8 mouse cellular contexts compared by ENCODE assay signal in genomic region chr11:34149370-34149976, GRCm38 (mm10). TPM values are rescaled to one million over a fixed set of nuclear protein-coding genes. Genes with fewer than 3 reads are reported as not detected.
A peak's percentile ranks its signal among the peaks of the same experiment; 100 is the strongest.
DNase-seq lines count a peak whose midpoint lies in the region; TF ChIP-seq lines count a peak whose summit lies in the region.

No protein-coding gene starts in this region.

- H3K27ac ChIP-seq in embryonic fibroblast, embryonic 13.5 days (ENCODE audit: insufficient read depth, low read length): no peak overlapping the region
- no peak overlapping the region for H3K27ac ChIP-seq in olfactory bulb, adult 2 months (ENCODE audit: insufficient read depth, low read depth, low read length)
- H3K27ac ChIP-seq in thymus, adult 2 months (ENCODE audit: control insufficient read depth, insufficient read depth, low read length): no peak overlapping the region

- H3K9me3 ChIP-seq in E14TG2a.4 (ENCODE audit: low read length): no peaks in the 10 kb centered on the region

- TF ChIP-seq CTCF in E14TG2a.4 (conservative IDR thresholded peaks at IDR 0.05; ENCODE audit: low read length): peak; percentile 40
- TF ChIP-seq CTCF in embryonic fibroblast, embryonic 13.5 days (IDR thresholded peaks at IDR 0.05; ENCODE audit: borderline replicate concordance, insufficient read depth, low read length): peak; percentile 52
- TF ChIP-seq CTCF in olfactory bulb, adult 2 months (IDR thresholded peaks at IDR 0.05; ENCODE audit: insufficient read depth, low read depth, low read length): peak; percentile 62
- peak; percentile 69; the same call in 1 of the 2 replicates for TF ChIP-seq CTCF in thymus, adult 2 months (IDR thresholded peaks at IDR 0.05; ENCODE audit: borderline replicate concordance, control insufficient read depth, extremely low read depth, insufficient read depth, low read length, poor library complexity)

- DNase-seq in brain, adult 2 months (ENCODE audit: low read depth, low spot score): peak; percentile 92
- DNase-seq in heart, postnatal 14 days: peak; percentile 81 to 91
- peak; percentile 89 to 90 for DNase-seq in kidney, postnatal 4 days
- DNase-seq in lung, adult 18-20 months: peak; percentile 65 to 76
- peak; percentile 63 for DNase-seq in thymus, adult 2 months

- H3K27me3 ChIP-seq in E14TG2a.4 (ENCODE audit: insufficient read depth, low read length): no peaks in the 10 kb centered on the region; the same call in 1 of the 2 replicates
- no peaks in the 10 kb centered on the region for H3K27me3 ChIP-seq in thymus, adult 2 months (ENCODE audit: control insufficient read depth, insufficient read depth, low read length)

- no peaks in the 10 kb centered on the region for H3K36me3 ChIP-seq in E14TG2a.4 (ENCODE audit: insufficient read depth, low read length)
- H3K36me3 ChIP-seq in thymus, adult 2 months (ENCODE audit: control insufficient read depth, insufficient read depth, low read length): no peaks in the 10 kb centered on the region

- H3K4me3 ChIP-seq in E14TG2a.4 (replicated peaks; ENCODE audit: low read length): no peak overlapping the region
- H3K4me3 ChIP-seq in embryonic fibroblast, embryonic 13.5 days (ENCODE audit: insufficient read depth, low read length): no peak overlapping the region
- H3K4me3 ChIP-seq in olfactory bulb, adult 2 months (ENCODE audit: insufficient read depth, low read depth, low read length): no peak overlapping the region
- no peak overlapping the region for H3K4me3 ChIP-seq in thymus, adult 2 months (ENCODE audit: control insufficient read depth, insufficient read depth, low read length)

- H3K4me1 ChIP-seq in E14TG2a.4 (replicated peaks; ENCODE audit: low read depth, low read length): peaks cover 4% of the 10 kb centered on the region; the same call in 1 of the 2 replicates
- no peaks in the 10 kb centered on the region for H3K4me1 ChIP-seq in embryonic fibroblast, embryonic 13.5 days (ENCODE audit: control insufficient read depth, insufficient read depth, low read length)
- no peaks in the 10 kb centered on the region for H3K4me1 ChIP-seq in olfactory bulb, adult 2 months (ENCODE audit: control insufficient read depth, insufficient read depth, low read length)
- no peaks in the 10 kb centered on the region for H3K4me1 ChIP-seq in thymus, adult 2 months (replicated peaks; ENCODE audit: control insufficient read depth, insufficient read depth, low read length)

- WGBS in olfactory bulb, adult 2 months: 28% methylated on average over 5 of the region's 5 CpGs
- WGBS in thymus, adult 2 months: 39% methylated on average over 5 of the region's 5 CpGs

- TF ChIP-seq POLR2A in embryonic fibroblast, embryonic 13.5 days (IDR thresholded peaks at IDR 0.05; ENCODE audit: low read depth, low read length): no peak
- no peak for TF ChIP-seq POLR2A in olfactory bulb, adult 2 months (IDR thresholded peaks at IDR 0.05; ENCODE audit: insufficient read depth, low read depth, low read length)
- TF ChIP-seq POLR2A in thymus, adult 2 months (IDR thresholded peaks at IDR 0.05; ENCODE audit: control insufficient read depth, extremely low read depth, insufficient read depth, low read length, poor library complexity): no peak

- intact Hi-C loops in heart, postnatal 14 days (cut with DNase I): loop anchor here (1.0 to 10.0 kb wide), 2 partner anchors 64 to 665 kb away; no protein-coding TSS in a partner anchor

RNA-seq across cellular contexts. Expression of gene 4930469K13Rik, which starts 51.1 kb away (rescaled TPM):
- not detected in 2 replicates for polyA plus RNA-seq in embryonic fibroblast, embryonic 13.5 days (2011; ENCODE audit: insufficient read length, low read depth, missing spikeins)
- total RNA-seq in heart, postnatal 14 days (2021): not detected
- not detected in 2 replicates for polyA plus RNA-seq in olfactory bulb, adult 2 months (2012; ENCODE audit: insufficient read depth, insufficient read length, low replicate concordance, missing spikeins)
- 0.16 TPM in 1 of 2 replicates, not detected in the other for polyA plus RNA-seq in thymus, adult 2 months (2012; rRNA removed)

RNA-seq across cellular contexts. Expression of gene Foxi1, which starts 58.4 kb away (rescaled TPM):
- polyA plus RNA-seq in embryonic fibroblast, embryonic 13.5 days (2011; ENCODE audit: insufficient read length, low read depth, missing spikeins): not detected in 2 replicates
- total RNA-seq in heart, postnatal 14 days (2021): not detected
- not detected in 2 replicates for polyA plus RNA-seq in olfactory bulb, adult 2 months (2012; ENCODE audit: insufficient read depth, insufficient read length, low replicate concordance, missing spikeins)
- polyA plus RNA-seq in thymus, adult 2 months (2012; rRNA removed): 0.57 and 0.70 TPM in 2 replicates
